8 mouse cellular contexts compared by ENCODE assay signal in genomic region chr12:111088186-111088585, GRCm38 (mm10). TPM values are rescaled to one million over a fixed set of nuclear protein-coding genes. Genes with fewer than 3 reads are reported as not detected.
DNase-seq lines count a peak whose midpoint lies in the region; ATAC-seq and TF ChIP-seq lines count a peak whose summit lies in the region.

No protein-coding gene starts in this region.

- H3K4me1 ChIP-seq in heart, embryonic 10.5 days = peaks cover 17% of the 10 kb centered on the region
- H3K4me1 ChIP-seq in embryonic facial prominence, embryonic 10.5 days = peaks cover 17% of the 10 kb centered on the region
- H3K4me1 ChIP-seq in heart, postnatal 0 days (ENCODE audit: control insufficient read depth, insufficient read depth) = peaks cover 4% of the 10 kb centered on the region; the same call in 1 of the 2 replicates

- peak; percentile 86 for TF ChIP-seq CTCF in heart, postnatal 0 days (IDR thresholded peaks at IDR 0.05; ENCODE audit: low read depth)

- H3K9me3 ChIP-seq in heart, embryonic 10.5 days = no peaks in the 10 kb centered on the region
- H3K9me3 ChIP-seq in embryonic facial prominence, embryonic 10.5 days = no peaks in the 10 kb centered on the region
- no peaks in the 10 kb centered on the region for H3K9me3 ChIP-seq in heart, postnatal 0 days (replicated peaks; ENCODE audit: control insufficient read depth, low read length)

- no peak for ATAC-seq in heart, postnatal 0 days (ENCODE audit: insufficient read depth, low read depth)

- no peaks in the 10 kb centered on the region for H3K27me3 ChIP-seq in heart, embryonic 10.5 days (ENCODE audit: insufficient read depth, poor library complexity, severe bottlenecking)
- H3K27me3 ChIP-seq in embryonic facial prominence, embryonic 10.5 days (replicated peaks; ENCODE audit: low read depth, poor library complexity, severe bottlenecking) = no peaks in the 10 kb centered on the region
- H3K27me3 ChIP-seq in heart, postnatal 0 days (ENCODE audit: control insufficient read depth, insufficient read depth, low read length) = no peaks in the 10 kb centered on the region

- H3K36me3 ChIP-seq in heart, embryonic 10.5 days = peaks cover 19% of the 10 kb centered on the region
- peaks cover 36% of the 10 kb centered on the region for H3K36me3 ChIP-seq in embryonic facial prominence, embryonic 10.5 days (replicated peaks)
- H3K36me3 ChIP-seq in heart, postnatal 0 days (replicated peaks; ENCODE audit: control insufficient read depth, insufficient read depth, low read length) = peaks cover 11% of the 10 kb centered on the region

- WGBS in heart, embryonic 10.5 days = 26% methylated on average over 5 of the region's 5 CpGs
- 26% methylated on average over 5 of the region's 5 CpGs for WGBS in embryonic facial prominence, embryonic 10.5 days
- whole genome bisulfite sequencing in heart, postnatal 0 days = 20% methylated on average over 5 of the region's 5 CpGs

- no peak overlapping the region for H3K4me2 ChIP-seq in heart, postnatal 0 days (ENCODE audit: low read depth, low read length)

- no peak overlapping the region for H3K4me3 ChIP-seq in heart, embryonic 10.5 days
- no peak overlapping the region for H3K4me3 ChIP-seq in embryonic facial prominence, embryonic 10.5 days
- H3K4me3 ChIP-seq in heart, postnatal 0 days (ENCODE audit: low read depth, low read length) = no peak overlapping the region

- TF ChIP-seq EP300 in heart, postnatal 0 days (IDR thresholded peaks at IDR 0.05; ENCODE audit: low read depth) = no peak

- no peak overlapping the region for H3K27ac ChIP-seq in heart, embryonic 10.5 days
- no peak overlapping the region for H3K27ac ChIP-seq in embryonic facial prominence, embryonic 10.5 days (replicated peaks)
- no peak overlapping the region for H3K27ac ChIP-seq in heart, postnatal 0 days (ENCODE audit: low read depth)

- peak; percentile 88 for DNase-seq in heart, adult 11 months
- no peak for DNase-seq in heart, embryonic 10.5 days (ENCODE audit: low spot score)
- peak; percentile 71 for DNase-seq in adrenal gland, postnatal 14 days
- peak; percentile 70 for DNase-seq in embryonic facial prominence, embryonic 10.5 days (ENCODE audit: low spot score)
- peak; percentile 47 for DNase-seq in heart, postnatal 0 days (ENCODE audit: low spot score)
- peak; percentile 90 for DNase-seq in layer of hippocampus, adult 9-10 months (ENCODE audit: low spot score)
- DNase-seq in lung, postnatal 36 days = peak; percentile 92
- DNase-seq in right cerebral cortex, postnatal 4 days = peak; percentile 80

- H3K9ac ChIP-seq in heart, postnatal 0 days (replicated peaks; ENCODE audit: low read depth, low read length) = no peak overlapping the region

RNA-seq across cellular contexts. Expression of gene Rcor1, which starts 49.0 kb away (rescaled TPM):
- 6.5 and 9.2 TPM in 2 replicates for polyA plus RNA-seq in heart, embryonic 10.5 days (2016; fragmentation: Nextera tagmentation; extraction: Ambion mirVana)
- total RNA-seq in adrenal gland, postnatal 14 days (2021) = 46.4 and 48.0 TPM in 2 replicates
- polyA plus RNA-seq in embryonic facial prominence, embryonic 10.5 days (2016; fragmentation: Nextera tagmentation; extraction: Ambion mirVana) = 7.4 and 8.0 TPM in 2 replicates
- total RNA-seq in heart, postnatal 0 days (2014; rRNA removed; ENCODE audit: low replicate concordance) = 14.2 and 19.0 TPM in 2 replicates
- polyA plus RNA-seq in heart, postnatal 0 days (2015; fragmentation: Nextera tagmentation; extraction: Ambion mirVana) = 4.4 and 5.1 TPM in 2 replicates
